Mouse (Mus musculus) neutrophil, adult 5-6 weeks (primary cell): Measurements from ENCODE around the gene Ccdc61. TPM values are rescaled to one million over a fixed set of nuclear protein-coding genes. Genes with fewer than 3 reads are reported as not detected.
A peak's percentile ranks its signal among the peaks of the same experiment; 100 is the strongest.

Experiments used
- ATAC-seq: fragments of 151-379, 151-347 bp; 2 replicates; pipeline ENCODE4 v1.8.0; 2017; ENCODE audit warnings: mild to moderate bottlenecking, moderate TSS enrichment; ENCODE audit not compliant: insufficient number of reproducible peaks, poor library complexity, low FRiP score, severe bottlenecking; ENCODE audit errors: extremely low read depth
- total RNA-seq: library from RNA; stranded (forward); fragments of 200-1000 nt; gene quantifications from 2 replicates; pipeline ENCODE4 v1.2.3, GENCODE M21; 2017

The Ccdc61 gene
- total RNA-seq: 16.2 and 17.5 TPM in 2 replicates

DNA sequence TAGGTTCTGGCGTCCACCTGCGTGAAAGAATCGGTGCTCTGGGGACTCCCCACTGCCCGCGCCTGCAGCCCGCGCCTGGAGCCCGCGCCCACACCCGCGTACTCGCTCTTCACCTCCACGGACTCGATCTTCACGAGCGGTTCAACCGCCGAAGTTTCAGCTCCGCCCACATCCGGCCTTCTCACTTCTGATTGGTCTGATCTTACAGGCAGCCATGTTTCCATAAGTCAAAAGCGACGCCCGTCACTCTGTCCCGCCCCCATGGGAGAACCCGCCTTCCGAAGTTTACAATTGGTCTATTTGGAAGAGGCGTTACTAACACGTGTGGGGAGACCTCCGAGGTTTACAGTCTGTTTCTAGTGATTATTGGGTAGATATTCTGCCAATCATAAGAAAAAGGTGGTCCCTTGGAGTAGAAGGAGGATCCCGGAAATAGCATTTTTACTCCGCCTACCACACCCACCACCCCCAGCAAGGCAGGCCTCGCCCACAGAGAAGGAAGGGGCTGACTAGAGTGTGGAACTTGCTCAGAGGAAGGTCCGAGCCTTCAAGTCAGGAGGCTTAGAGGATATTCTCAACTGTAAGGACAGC is at the start of gene Ccdc61:
Gene Ccdc61, minus strand, starts transcription at position 175 of the 591 bp plus-strand sequence.
- ATAC-seq: peak; percentile 95

DNA sequence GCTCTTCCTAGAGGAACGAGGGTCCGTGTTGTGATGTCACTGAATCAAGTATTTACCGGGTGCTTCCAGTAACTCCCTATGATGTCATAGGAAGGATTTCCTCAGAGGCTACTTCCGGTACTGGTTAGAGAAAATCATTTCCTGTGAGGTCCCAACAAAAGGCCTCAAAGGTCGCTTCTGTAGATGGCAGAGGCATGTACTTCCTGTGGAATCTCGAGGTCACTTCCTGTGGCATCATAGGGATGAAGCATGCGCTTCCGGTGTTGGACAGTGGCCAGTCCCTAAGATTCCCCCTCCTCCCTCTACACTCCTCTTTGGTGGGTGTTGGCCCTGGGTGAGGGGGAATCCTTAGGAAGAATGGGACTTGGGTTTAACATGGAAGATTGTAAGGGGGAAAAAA is 49.2 kb upstream of the Ccdc61 start:
- ATAC-seq: no peak

DNA sequence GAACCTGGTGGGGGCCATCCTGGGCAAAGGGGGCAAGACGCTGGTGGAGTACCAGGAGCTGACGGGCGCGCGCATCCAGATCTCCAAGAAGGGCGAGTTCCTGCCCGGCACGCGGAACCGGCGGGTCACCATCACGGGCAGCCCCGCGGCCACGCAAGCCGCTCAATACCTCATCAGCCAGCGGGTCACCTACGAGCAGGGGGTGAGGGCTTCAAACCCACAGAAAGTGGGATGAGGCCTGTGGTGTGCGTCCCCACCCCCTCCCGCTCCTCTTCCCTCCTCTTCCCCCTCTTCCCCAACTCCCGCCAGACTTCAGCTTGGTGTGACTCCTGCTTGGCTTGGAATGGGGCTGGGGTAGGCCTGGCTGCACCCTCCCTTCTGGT is 48.2 kb upstream of the Ccdc61 start:
- no peak for ATAC-seq

DNA sequence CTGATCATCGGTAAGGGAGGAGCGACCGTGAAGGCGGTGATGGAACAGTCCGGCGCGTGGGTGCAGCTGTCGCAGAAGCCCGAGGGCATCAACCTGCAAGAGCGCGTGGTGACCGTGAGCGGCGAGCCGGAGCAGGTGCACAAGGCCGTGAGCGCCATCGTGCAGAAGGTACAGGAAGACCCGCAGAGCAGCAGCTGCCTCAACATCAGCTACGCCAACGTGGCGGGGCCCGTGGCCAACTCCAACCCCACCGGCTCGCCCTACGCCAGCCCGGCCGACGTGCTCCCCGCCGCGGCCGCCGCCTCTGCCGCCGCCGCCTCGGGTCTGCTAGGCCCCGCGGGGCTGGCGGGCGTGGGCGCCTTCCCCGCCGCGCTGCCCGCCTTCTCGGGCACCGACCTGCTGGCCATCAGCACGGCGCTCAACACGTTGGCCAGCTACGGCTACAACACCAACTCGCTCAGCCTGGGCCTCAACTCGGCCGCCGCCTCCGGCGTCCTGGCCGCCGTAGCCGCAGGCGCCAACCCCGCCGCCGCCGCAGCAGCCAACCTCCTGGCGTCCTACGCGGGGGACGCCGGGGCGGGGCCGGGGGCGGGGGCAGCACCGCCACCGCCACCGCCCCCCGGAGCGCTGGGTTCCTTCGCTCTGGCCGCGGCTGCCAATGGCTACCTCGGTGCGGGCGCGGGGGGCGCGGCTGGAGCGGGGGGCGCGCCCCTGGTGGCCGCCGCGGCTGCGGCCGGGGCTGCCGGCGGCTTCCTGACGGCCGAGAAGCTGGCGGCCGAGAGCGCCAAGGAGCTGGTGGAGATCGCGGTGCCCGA is 47.6 kb upstream of the Ccdc61 start:
- no peak for ATAC-seq

DNA sequence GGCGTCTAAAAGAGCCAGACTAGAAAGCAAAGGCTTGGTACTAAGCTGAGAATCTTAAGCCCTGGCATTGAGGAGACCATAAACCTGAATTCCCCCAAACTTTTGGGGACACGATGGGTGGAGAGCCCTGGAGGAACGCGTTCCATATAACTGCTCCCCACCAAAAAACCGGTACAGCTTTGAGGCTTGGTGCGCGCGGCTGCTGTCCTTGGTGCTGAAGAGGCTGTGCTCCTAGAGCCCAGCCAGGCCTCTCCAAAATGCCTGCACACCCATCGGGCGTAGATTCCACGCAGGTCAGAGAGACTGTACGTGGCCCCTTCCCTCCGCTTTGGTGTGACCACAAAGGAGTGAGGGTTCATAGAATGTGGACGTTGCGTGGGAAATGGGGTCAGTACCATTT is 41.2 kb upstream of the Ccdc61 start:
- ATAC-seq: no peak

DNA sequence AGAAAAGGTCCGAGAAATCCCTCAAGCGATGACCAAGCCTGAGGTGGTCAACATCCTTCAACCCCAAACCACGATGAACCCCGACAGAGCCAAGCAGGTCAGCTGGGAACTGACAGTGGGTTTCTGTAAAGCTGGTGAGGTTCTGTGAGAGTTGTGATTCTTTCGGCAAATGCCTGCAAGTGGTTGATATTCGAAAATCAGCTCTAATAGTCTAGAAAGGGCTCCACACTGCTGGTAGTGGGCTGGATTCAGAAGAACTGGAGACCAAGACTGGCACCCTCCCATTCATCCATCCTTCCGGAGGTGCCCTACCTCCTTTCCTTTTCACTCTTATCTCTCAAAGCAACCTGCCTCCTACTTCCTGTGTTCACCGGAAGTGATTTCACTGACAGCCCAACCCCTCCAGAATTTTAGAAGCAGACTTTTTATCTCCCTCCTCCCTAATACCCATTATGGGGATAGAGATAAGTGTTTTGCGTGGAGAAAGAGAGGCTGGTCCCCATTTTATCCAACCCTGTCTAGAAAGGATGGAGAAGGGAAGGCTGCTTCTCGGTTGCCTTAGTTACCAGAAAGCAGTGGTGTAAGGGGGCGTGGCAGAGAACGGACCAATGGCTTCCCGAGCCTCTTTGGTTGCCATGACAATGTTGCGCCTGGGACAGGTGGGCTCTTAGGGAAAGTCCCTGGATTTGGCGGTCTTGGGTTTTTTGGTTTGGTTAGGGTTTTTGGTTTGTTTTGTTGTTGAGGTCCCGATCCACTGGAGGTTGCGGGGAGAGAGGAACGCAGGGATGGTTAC is 40.5 kb upstream of the Ccdc61 start:
- ATAC-seq: no peak

DNA sequence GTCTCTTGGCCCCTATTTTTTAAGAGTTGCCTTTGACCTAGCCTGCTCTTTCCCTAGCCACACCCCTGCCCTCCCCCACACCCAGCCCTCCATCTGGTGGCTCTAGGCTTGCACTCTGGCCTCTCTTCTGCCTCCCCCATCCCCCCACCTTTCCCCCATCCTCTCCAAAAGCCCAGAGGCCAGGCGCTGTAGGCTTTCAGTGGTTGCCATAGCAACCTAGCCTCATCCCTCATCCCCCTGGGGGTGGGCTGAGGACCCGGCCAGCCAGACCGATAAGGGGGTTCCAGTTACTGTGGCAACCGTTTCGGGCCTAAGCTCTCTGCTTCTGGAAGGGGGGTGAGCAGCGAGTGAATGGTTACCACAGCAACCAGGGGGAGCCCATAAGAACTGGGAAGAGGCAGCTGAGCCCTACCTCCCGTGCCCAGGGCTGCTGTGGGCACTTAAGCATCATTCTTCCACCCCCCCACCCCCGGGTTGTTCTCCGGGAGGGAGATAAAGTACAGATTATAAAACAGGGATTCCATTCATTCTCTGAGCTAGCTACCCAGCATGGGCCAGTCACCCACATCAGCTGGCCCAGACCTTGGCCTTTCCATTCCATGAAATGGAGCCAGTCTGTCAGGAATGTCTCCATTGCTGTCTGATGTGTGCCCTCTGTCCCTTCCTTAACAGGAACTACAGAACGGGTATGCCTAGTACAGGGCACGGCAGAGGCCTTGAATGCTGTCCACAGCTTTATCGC is 39.7 kb upstream of the Ccdc61 start:
- no peak for ATAC-seq

DNA sequence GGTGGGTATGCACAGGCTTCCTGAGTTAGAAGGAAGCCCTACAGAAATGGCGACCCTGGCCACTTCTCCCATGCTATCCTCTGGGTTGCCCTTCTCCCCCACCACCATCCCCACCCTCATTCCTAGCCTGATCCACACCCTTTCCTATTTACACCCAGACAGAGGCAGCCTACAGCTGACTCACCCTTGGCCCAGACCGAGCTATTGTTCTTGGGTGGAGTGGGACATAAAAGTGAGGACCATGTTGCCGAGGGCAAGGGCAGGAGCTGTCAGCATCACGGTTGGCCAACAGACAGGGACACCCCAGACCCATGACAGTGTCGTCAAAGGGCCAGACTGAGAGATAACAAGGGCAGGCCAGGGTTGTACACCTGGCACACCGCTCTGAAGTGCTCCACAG is 37.9 kb upstream of the Ccdc61 start:
- ATAC-seq: no peak

DNA sequence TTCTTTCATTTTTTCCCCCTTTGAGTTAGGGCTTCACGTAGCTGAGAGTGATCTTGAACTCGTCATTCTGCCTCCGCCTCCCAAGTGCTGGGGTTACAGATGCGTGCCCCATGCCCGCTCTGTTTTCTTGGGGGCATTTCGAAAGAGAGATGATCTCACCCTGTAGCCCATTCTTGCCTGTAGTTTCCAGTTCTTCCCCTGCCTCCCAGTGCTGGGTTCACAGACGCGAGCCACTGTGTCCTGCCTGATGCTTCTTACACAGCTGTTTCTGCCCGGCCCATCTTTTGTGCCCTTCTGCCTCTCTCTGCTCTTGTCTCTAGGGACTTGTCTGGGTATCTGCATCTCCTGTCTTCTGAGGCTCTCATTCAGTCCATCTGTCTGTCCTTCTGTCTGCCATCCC is 32.6 kb upstream of the Ccdc61 start:
- no peak for ATAC-seq

DNA sequence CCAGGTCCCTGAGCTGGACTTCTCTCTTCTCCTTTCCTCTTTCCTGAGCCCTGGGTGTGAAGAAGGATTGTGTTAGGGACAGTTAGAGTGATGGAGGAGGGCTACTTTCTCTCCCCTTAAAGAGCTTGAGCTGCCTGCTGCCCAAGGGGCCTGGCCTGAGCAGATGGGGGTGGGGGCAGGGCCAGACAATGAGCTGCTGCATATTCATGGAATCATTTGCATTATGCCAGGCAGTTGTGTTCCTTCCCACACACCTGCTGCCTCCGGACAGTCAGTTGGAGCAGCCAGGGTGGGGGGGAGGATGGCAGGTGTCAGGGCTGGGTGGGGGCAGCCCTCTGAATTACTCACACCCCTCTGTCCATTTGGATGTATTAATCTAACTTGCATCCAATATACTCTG is 32.2 kb upstream of the Ccdc61 start:
- ATAC-seq: no peak

DNA sequence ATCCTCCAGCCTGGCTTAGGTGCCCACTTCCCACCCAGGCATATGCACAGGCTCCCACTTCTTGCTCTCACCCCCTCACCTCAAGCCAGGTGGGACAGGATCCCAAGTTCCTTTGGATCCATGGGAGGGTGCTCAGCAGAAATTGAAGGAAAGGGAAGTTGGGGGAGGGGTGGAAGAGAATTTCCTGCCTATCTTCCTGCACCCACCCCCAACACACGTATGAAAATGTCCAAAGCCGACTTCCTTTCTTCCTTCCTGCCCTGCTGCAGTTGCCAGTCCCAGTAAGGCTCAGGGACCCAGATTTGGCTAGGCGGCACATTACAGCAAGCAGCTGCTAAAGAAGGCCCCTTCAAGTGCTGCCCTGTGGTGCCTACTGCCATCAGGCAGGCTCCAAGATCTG is 17.5 kb upstream of the Ccdc61 start:
- no peak for ATAC-seq

DNA sequence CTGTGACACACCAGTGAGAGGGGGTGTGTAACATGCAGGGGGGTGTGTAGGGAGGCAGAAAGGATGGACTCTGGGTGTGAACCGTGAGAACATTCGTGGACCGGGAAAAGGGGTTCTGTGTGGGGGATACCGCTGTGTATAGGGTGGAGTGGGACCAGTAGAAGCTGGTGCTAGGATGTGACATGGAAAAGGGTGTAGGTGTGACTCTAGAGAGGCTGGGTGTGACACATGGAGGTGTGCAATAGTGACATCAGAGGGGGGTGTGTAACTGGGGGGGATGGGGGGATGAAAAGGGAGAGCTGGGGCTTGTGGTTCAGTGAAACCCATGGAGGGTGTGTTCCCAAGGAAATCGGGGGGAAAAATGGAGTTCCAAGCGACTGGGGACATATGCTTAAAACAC is 16.7 kb upstream of the Ccdc61 start:
- ATAC-seq: no peak

DNA sequence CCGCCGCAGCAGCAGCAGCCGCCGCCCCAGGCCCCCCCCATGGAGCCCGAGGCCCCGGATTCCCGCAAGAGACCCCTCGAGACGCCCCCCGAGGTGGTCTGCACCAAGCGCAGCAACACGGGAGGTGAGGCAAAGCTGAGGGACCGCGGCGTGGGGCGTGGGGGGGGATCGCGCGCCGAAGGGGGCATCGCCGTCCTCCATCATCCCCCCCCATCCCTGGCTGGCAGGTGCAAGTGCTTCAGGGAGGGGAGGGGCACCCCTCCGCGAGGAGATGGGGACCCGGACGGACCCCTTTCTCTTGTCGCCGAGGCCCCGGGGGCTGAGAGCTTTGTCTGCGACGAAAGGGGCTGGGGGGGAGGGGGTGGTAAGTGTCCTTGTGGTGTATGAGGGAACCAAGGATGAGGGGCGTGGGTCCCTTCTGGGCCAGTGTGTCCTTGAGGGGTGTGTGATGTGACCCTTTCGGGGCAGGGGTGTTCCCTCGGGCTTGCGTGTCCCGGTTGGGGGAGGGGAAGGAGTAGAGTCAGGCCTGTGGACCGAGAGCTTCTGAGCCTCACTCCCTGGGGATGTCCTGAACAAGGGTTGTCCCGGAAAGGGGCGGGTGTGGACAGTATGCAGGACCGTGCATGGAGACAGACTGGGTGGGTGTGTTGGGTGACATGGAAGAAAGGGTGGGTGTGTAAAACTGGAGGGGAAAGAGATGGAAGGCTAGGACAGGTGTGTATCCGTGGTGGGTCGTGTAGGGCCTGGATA is 16.0 kb upstream of the Ccdc61 start:
- no peak for ATAC-seq

DNA sequence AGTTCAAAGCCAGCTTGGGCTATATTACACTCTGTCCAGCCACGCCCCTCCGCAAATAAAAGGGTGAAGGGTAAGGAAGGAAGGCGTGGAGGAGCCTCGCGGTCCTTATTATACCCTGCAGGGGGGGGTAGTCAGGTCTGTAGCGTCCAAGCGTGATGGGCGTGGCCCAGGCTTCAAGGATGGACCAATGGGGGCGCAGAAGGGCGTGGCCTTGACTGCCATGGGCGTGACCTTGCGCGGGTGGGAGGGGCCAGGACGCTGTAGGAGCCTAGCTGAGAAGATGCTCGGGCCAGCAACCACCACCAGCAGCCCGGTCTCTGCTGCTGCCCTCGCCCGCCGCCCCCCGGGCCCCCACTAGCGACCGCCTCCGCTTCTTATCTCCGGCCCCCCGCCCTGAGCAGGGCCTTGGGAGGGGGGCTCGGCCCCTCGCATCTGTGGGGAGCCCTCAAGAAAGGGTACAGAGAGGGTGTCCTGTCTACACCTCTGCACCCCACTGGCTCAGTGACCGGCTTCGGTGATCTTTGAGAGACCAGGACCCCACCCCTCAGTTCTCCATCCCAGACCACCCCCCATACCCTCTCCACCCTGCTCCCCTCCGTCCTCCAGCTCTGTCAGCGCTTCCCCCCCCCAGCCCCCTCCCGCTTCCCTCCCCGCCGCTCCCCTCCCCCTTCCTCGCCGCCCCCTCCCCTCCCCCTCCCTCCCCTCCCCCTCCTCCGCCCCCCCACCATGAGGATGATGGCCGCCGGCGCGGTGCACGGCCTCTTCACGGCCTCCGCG is 15.1 kb upstream of the Ccdc61 start, which contains the start of gene Nova2:
Gene Nova2, plus strand, starts transcription at position 727 of the 777 bp plus-strand sequence.
- ATAC-seq: peak; percentile 27; the same call in 1 of the 2 replicates

DNA sequence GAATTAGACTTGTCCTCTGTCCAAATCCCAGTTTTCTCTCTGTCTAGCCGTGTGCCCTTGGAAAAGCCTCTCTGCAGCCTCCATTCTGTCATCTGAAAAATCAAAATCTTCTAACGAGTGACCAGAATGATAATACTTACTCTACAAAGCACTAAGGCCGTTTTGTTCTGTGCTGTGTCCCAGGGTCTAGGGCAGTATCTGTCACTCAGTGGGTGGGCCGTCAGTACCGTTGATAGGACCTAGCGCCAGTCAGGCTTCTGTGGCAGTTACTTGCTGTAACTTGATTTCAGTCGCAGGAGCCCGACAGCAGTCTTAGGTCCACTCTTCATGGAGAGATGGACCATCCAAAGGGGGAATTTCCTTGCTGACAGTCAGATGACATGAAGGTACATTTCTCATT is 14.1 kb upstream of the Ccdc61 start:
- no peak for ATAC-seq

DNA sequence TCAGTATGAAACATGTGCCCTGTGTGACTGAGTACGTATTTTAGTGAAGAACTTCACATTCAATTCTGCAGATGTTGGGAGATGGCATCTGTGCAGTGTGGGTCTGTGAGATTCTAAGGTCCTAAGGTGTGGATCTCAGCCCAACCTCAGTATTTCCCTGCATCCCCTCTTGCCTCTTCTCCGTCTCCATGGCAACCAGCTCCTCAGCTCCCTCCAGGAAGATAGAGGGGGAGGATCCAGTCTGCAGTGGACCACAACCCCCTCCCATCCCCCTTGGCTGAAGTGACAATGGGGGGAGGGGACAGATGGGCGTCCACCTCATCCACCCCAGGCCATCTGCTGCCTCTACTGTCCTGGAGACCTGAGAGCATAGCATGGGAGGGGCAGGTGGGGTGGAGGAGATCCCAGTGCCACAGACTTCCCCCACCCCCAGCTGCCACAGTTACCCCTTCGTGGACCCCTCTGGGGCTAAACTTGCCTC is 13.5 kb upstream of the Ccdc61 start:
- no peak for ATAC-seq

DNA sequence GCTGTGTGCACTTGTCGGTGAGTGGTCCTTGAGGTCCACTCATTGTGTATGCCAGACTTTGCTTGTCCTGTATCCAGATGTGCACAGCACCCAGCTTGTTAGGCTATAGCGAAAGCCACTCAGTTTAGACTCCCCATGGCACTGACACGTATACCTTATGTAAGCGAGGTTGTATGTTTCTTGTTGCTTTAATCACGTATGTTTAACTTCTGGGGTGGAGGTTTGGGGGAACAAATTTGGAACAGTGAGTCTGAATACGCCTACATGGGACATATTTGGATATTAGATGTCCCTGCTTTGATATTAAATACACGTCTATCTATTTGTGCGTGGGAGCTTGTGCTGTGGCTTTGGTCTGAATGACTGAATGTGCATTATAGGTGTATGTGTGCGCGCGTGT is 13.1 kb upstream of the Ccdc61 start:
- ATAC-seq: no peak

DNA sequence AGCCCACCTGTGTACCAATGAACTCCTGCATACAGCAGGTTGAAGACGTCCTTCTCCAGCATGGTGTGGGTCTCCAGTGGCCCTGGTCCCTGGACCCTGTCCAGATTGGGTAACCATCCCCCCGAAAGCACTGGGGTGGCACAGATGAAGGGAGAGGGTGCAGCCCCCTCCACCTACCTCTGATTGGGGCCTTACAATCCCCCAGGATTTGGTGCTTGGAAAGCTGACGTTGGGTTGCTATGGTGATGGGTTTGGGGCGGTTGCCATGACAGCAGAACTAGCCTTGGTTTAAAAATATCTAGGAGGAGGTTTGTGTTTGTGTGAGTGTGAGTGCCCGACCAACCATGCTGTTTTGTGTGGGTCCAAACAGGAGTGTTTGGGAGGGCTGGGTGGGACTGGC is 12.6 kb upstream of the Ccdc61 start:
- no peak for ATAC-seq
